Mouse (Mus musculus): ENCODE measurements at regions not wholly inside any gene's neighbourhood (a gene's known extent, or its start where the extent isn't known, plus 50 kb on each side); places are given as distances from the start of the nearest gene placed in this dataset.
A peak's percentile ranks its signal among the peaks of the same experiment; 100 is the strongest.

- DNase-seq (ENCODE audit: low read depth, low spot score) = no peak
These were observed 596.2 kb downstream of the Gm19410 start for GRCm38 (mm10) chr8:36361818-36362217.

GRCm38 (mm10) chr8:36363291-36363690 lies 597.7 kb downstream of the Gm19410 start:
- DNase-seq (ENCODE audit: low read depth, low spot score) = no peak

GRCm38 (mm10) chr8:36364567-36365231 lies 599.1 kb downstream of the Gm19410 start:
- DNase-seq (ENCODE audit: low read depth, low spot score) = no peak

- no peak for DNase-seq (ENCODE audit: low read depth, low spot score)
These were observed 600.4 kb downstream of the Gm19410 start for GRCm38 (mm10) chr8:36365945-36366344.

GRCm38 (mm10) chr8:36376579-36377350 lies 611.2 kb downstream of the Gm19410 start:
- peak; percentile 44 for DNase-seq (ENCODE audit: low read depth, low spot score)

GRCm38 (mm10) chr8:36394487-36394886 lies 598.9 kb upstream of the AI429214 start:
- DNase-seq (ENCODE audit: low read depth, low spot score) = no peak

DNA sequence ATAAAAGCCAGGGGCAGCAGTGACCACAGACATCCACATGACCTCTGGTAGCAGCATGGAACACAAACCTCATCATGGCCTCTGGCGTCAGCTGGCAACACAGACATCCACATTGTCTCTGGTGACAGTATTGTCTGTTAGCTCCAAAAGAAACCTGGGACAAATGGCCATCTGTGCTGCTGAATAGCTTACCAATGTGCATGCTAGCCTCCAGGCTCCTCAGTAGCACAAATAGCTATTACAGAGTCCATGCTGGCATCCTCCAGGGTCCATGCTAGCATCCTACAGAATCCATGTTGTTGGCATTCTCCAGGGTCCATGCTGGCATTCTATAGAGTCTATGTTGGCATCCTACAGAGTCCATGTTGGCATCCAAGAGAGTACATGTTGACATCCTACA lies 596.9 kb upstream of the AI429214 start:
- DNase-seq (ENCODE audit: low read depth, low spot score) = no peak

GRCm38 (mm10) chr8:36406706-36407105 lies 586.7 kb upstream of the AI429214 start:
- no peak for DNase-seq (ENCODE audit: low read depth, low spot score)

Measured in forelimb bud, embryonic 11.5 days (tissue).